ENCODE assay signal across 9 mouse cellular contexts in genomic region chr17:48411241-48411640, GRCm38 (mm10). TPM values are rescaled to one million over a fixed set of nuclear protein-coding genes. Genes with fewer than 3 reads are reported as not detected.
A peak's percentile ranks its signal among the peaks of the same experiment; 100 is the strongest.
DNase-seq lines count a peak whose midpoint lies in the region; ATAC-seq and TF ChIP-seq lines count a peak whose summit lies in the region.
"Had no signal": no experiment of that assay in that cellular context is flagged by ENCODE, and none has a peak within 500 bp of the region (broad histone marks: within the 10 kb centered on the region; RNA-seq: fewer than 3 reads in every experiment).

No protein-coding gene starts in this region.

- peak overlapping the region; percentile 67 for H3K4me2 ChIP-seq in hindbrain, embryonic 12.5 days (replicated peaks)
- H3K4me2 ChIP-seq in midbrain, embryonic 13.5 days (replicated peaks), result peak overlapping the region; percentile 81

- no peak for DNase-seq in kidney, adult 2 months
- no peak for DNase-seq in kidney, adult 8-10 months
- DNase-seq in T-cell, adult 2 months (ENCODE audit: low spot score), result peak; percentile 23
- no peak for DNase-seq in gastrocnemius, adult 8-10 months (ENCODE audit: low spot score in 2 of 2)
- DNase-seq in adrenal gland, postnatal 4 days (ENCODE audit: low spot score in 2 of 2), result no peak
- DNase-seq in ovary, adult 18-20 months (ENCODE audit: low spot score), result no peak
- DNase-seq: adrenal gland, postnatal 36 days had no signal

- no peaks in the 10 kb centered on the region for H3K9me3 ChIP-seq in hindbrain, embryonic 12.5 days (replicated peaks)
- H3K9me3 ChIP-seq in midbrain, embryonic 13.5 days, result no peaks in the 10 kb centered on the region

- no peaks in the 10 kb centered on the region for H3K27me3 ChIP-seq in kidney, adult 2 months (replicated peaks; ENCODE audit: control insufficient read depth, insufficient read depth, low read length)
- H3K27me3 ChIP-seq in hindbrain, embryonic 12.5 days, result no peaks in the 10 kb centered on the region
- H3K27me3 ChIP-seq in midbrain, embryonic 13.5 days, result no peaks in the 10 kb centered on the region

- H3K36me3 ChIP-seq in kidney, adult 2 months (ENCODE audit: control insufficient read depth, insufficient read depth, low read length), result peaks cover 1% of the 10 kb centered on the region; the same call in 1 of the 2 replicates
- H3K36me3 ChIP-seq in hindbrain, embryonic 12.5 days, result peaks cover 14% of the 10 kb centered on the region
- H3K36me3 ChIP-seq in midbrain, embryonic 13.5 days, result peaks cover 22% of the 10 kb centered on the region

- ATAC-seq in hindbrain, embryonic 12.5 days (ENCODE audit: low FRiP score), result no peak
- no peak for ATAC-seq in midbrain, embryonic 13.5 days

- peak overlapping the region; percentile 50; the same call in 1 of the 2 replicates for H3K27ac ChIP-seq in kidney, adult 2 months (ENCODE audit: insufficient read depth, low read depth, low read length)
- peak overlapping the region; percentile 99; the same call in 1 of the 2 replicates for H3K27ac ChIP-seq in hindbrain, embryonic 12.5 days
- H3K27ac ChIP-seq in midbrain, embryonic 13.5 days, result no peak overlapping the region; the same call in 1 of the 2 replicates

- TF ChIP-seq POLR2A in kidney, adult 2 months (IDR thresholded peaks at IDR 0.05; ENCODE audit: low read depth, low read length), result no peak

- peaks cover 3% of the 10 kb centered on the region; the same call in 1 of the 2 replicates for H3K4me1 ChIP-seq in kidney, adult 2 months (ENCODE audit: control insufficient read depth, insufficient read depth, low read length)
- peaks cover 27% of the 10 kb centered on the region for H3K4me1 ChIP-seq in hindbrain, embryonic 12.5 days
- H3K4me1 ChIP-seq in midbrain, embryonic 13.5 days (replicated peaks), result peaks cover 31% of the 10 kb centered on the region

- TF ChIP-seq CTCF in kidney, adult 2 months (conservative IDR thresholded peaks at IDR 0.05; ENCODE audit: insufficient read depth, insufficient read length, low read depth, low read length), result no peak

- peak overlapping the region; percentile 79 for H3K9ac ChIP-seq in hindbrain, embryonic 12.5 days
- peak overlapping the region; percentile 83 for H3K9ac ChIP-seq in midbrain, embryonic 13.5 days (replicated peaks)

- 20% methylated on average over 8 of the region's 8 CpGs for WGBS in kidney, adult 2 months
- WGBS in hindbrain, embryonic 12.5 days, result 62% methylated on average over 8 of the region's 8 CpGs
- WGBS in midbrain, embryonic 13.5 days, result 59% methylated on average over 8 of the region's 8 CpGs

- H3K4me3 ChIP-seq in kidney, adult 2 months (ENCODE audit: insufficient read depth, low read depth, low read length), result no peak overlapping the region
- H3K4me3 ChIP-seq in hindbrain, embryonic 12.5 days, result peak overlapping the region; percentile 77
- peak overlapping the region; percentile 88 for H3K4me3 ChIP-seq in midbrain, embryonic 13.5 days (replicated peaks)

RNA-seq across cellular contexts. Expression of gene Oard1, which starts 1.4 kb away (rescaled TPM):
- polyA plus RNA-seq in kidney, adult 2 months (2012; rRNA removed), result 18.2 and 25.8 TPM in 2 replicates
- 52.4 and 61.5 TPM in 2 replicates for polyA plus RNA-seq in hindbrain, embryonic 12.5 days (2016; fragmentation: Nextera tagmentation; extraction: Ambion mirVana)
- polyA plus RNA-seq in midbrain, embryonic 13.5 days (2015; fragmentation: Nextera tagmentation; extraction: Ambion mirVana), result 65.6 and 67.0 TPM in 2 replicates
- total RNA-seq in gastrocnemius, adult 8-10 months (2022), result 10 to 100 TPM; 12.4 to 18.1 (median 16.4) TPM
- 10 to 100 TPM; 25.6 to 26.9 TPM for total RNA-seq in adrenal gland, postnatal 4 days (2021)

RNA-seq across cellular contexts. Expression of gene Nfya, which starts 1.5 kb away (rescaled TPM):
- polyA plus RNA-seq in kidney, adult 2 months (2012; rRNA removed), result 45.8 and 46.2 TPM in 2 replicates
- 16.7 and 18.6 TPM in 2 replicates for polyA plus RNA-seq in hindbrain, embryonic 12.5 days (2016; fragmentation: Nextera tagmentation; extraction: Ambion mirVana)
- polyA plus RNA-seq in midbrain, embryonic 13.5 days (2015; fragmentation: Nextera tagmentation; extraction: Ambion mirVana), result 14.2 and 15.9 TPM in 2 replicates
- total RNA-seq in gastrocnemius, adult 8-10 months (2022), result 1 to 10 TPM; 2.8 to 6.3 (median 5.6) TPM
- total RNA-seq in adrenal gland, postnatal 4 days (2021), result 10 to 100 TPM; 28.3 to 35.4 TPM

RNA-seq across cellular contexts. Expression of gene Apobec2, which starts 21.5 kb away (rescaled TPM):
- 2.0 and 6.0 TPM in 2 replicates for polyA plus RNA-seq in kidney, adult 2 months (2012; rRNA removed)
- 2.1 and 5.3 TPM in 2 replicates for polyA plus RNA-seq in hindbrain, embryonic 12.5 days (2016; fragmentation: Nextera tagmentation; extraction: Ambion mirVana)
- polyA plus RNA-seq in midbrain, embryonic 13.5 days (2015; fragmentation: Nextera tagmentation; extraction: Ambion mirVana), result 0.46 and 0.58 TPM in 2 replicates
- 100 to 1,000 TPM; 445 to 531 (median 476) TPM for total RNA-seq in gastrocnemius, adult 8-10 months (2022)
- 10 to 100 TPM in 1 of 2 experiments, 1 to 10 TPM in 1; 7.6 to 24.5 TPM for total RNA-seq in adrenal gland, postnatal 4 days (2021)

RNA-seq across cellular contexts. Expression of gene Tspo2, which starts 40.1 kb away (rescaled TPM):
- polyA plus RNA-seq in kidney, adult 2 months (2012; rRNA removed), result 0.41 and 0.53 TPM in 2 replicates
- polyA plus RNA-seq in hindbrain, embryonic 12.5 days (2016; fragmentation: Nextera tagmentation; extraction: Ambion mirVana), result 1.9 and 2.5 TPM in 2 replicates
- 3.2 and 3.5 TPM in 2 replicates for polyA plus RNA-seq in midbrain, embryonic 13.5 days (2015; fragmentation: Nextera tagmentation; extraction: Ambion mirVana)
- not detected for total RNA-seq in gastrocnemius, adult 8-10 months (2022)
- 1 to 10 TPM; 2.8 to 5.5 TPM for total RNA-seq in adrenal gland, postnatal 4 days (2021)
- total RNA-seq: adrenal gland, postnatal 36 days had no signal

RNA-seq across cellular contexts. Expression of gene Unc5cl, which starts 43.5 kb away (rescaled TPM):
- 0.26 and 0.58 TPM in 2 replicates for polyA plus RNA-seq in kidney, adult 2 months (2012; rRNA removed)
- 0.26 and 0.49 TPM in 2 replicates for polyA plus RNA-seq in hindbrain, embryonic 12.5 days (2016; fragmentation: Nextera tagmentation; extraction: Ambion mirVana)
- polyA plus RNA-seq in midbrain, embryonic 13.5 days (2015; fragmentation: Nextera tagmentation; extraction: Ambion mirVana), result 0.23 TPM in 2 replicates
- not detected for total RNA-seq in gastrocnemius, adult 8-10 months (2022)
- 1 to 10 TPM in 1 of 2 experiments, not detected in 1; 1.3 TPM for total RNA-seq in adrenal gland, postnatal 4 days (2021)
- total RNA-seq: adrenal gland, postnatal 36 days had no signal
